In the genomic region with DNA sequence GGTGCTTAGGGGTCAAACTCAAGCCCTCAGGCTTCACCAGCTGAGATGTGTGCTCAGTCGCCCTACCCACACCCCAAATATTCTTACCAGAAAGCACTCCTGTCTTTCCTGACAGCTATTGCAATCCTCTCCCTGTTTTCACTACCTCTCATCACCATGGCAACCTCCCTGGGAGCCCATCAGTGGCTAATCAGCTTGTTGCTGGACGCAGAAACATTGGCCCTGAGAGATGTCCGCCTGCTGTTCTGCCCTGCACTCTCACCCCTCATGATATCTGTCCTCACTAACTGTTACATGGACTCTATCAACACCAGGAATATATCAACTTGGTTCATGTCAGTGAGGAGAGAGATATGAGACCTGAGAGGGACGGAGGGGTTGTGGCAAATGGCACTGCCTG, we compare ENCODE assay signal across 27 mouse cellular contexts. TPM values are rescaled to one million over a fixed set of nuclear protein-coding genes. Genes with fewer than 3 reads are reported as not detected.
"Had no signal": no experiment of that assay in that cellular context is flagged by ENCODE, and none has a peak within 500 bp of the region (broad histone marks: within the 10 kb centered on the region; RNA-seq: fewer than 3 reads in every experiment).

No protein-coding gene starts in this region.

- H3K36me3 ChIP-seq: kidney, embryonic 15.5 days; liver, embryonic 13.5 days had no signal

- H3K9me3 ChIP-seq: kidney, embryonic 15.5 days; liver, embryonic 13.5 days had no signal

- H3K9ac ChIP-seq: kidney, embryonic 15.5 days; liver, embryonic 13.5 days had no signal

- DNase-seq: kidney, adult 8-10 months; kidney, postnatal 10 days; layer of hippocampus, postnatal 36 days; lung, adult 2 months; lung, postnatal 14 days; right cerebral cortex, adult 18-20 months; right cerebral cortex, postnatal 14 days had no signal

- H3K27ac ChIP-seq: kidney, embryonic 15.5 days; left cerebral cortex, adult 2 months; liver, embryonic 13.5 days; stomach, postnatal 0 days had no signal

- H3K27me3 ChIP-seq: kidney, embryonic 15.5 days; liver, embryonic 13.5 days had no signal

- H3K4me3 ChIP-seq: kidney, embryonic 15.5 days; left cerebral cortex, adult 2 months; liver, embryonic 13.5 days; myocyte had no signal

- H3K4me1 ChIP-seq: kidney, embryonic 15.5 days; liver, embryonic 13.5 days had no signal

- H3K4me2 ChIP-seq: kidney, embryonic 15.5 days; liver, embryonic 13.5 days had no signal

RNA-seq across cellular contexts. Expression of a gene that starts 55.5 kb away (rescaled TPM):
- total RNA-seq: layer of hippocampus, adult 8-10 months; layer of hippocampus, postnatal 10 days; layer of hippocampus, postnatal 36 days; left cerebral cortex, adult 2 months; left cerebral cortex, postnatal 10 days; left cerebral cortex, postnatal 36 days; liver, adult 2 months; megakaryocyte progenitor cell, adult 5-6 weeks; monocyte, adult 5-6 weeks had no signal
- polyA plus RNA-seq: kidney, embryonic 15.5 days; limb, embryonic 11.5 days; limb, embryonic 14.5 days; liver, adult 2 months; liver, embryonic 13.5 days; liver, embryonic 16.5 days; lung, adult 2 months; lung, embryonic 16.5 days; myocyte; neural tube, embryonic 11.5 days; neural tube, embryonic 14.5 days; stomach, embryonic 14.5 days; stomach, postnatal 0 days; thymus, adult 2 months had no signal

RNA-seq across cellular contexts. Expression of a gene that starts 59.9 kb away (rescaled TPM):
- total RNA-seq: liver, adult 2 months; megakaryocyte progenitor cell, adult 5-6 weeks; monocyte, adult 5-6 weeks had no signal
- polyA plus RNA-seq: liver, adult 2 months; myocyte had no signal
